Mouse (Mus musculus): ENCODE measurements around the gene Psat1.

Psat1 gene

DNA sequence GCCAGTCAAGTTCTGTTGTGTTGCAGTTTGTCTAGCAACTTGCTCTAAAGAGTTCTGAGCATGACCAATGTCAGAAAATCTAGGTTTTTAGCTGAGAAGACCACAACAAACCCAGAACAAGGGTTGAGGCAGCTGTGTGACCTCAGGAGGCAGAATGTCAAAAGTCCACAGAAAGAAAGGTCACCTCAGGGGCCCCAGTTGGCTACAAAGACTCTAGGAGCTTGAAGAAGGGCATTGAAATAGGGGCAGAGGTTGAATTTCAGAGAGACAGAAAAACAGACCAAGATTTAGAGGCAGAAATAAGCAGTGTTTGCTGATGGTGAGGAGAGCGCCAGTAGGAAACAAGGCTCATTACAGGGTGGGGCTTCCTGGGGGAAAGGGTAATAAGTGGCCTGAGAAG, 81.0 kb downstream of the Psat1 start:
- peak; percentile 28 for DNase-seq (ENCODE audit: low read depth, low spot score)

DNA sequence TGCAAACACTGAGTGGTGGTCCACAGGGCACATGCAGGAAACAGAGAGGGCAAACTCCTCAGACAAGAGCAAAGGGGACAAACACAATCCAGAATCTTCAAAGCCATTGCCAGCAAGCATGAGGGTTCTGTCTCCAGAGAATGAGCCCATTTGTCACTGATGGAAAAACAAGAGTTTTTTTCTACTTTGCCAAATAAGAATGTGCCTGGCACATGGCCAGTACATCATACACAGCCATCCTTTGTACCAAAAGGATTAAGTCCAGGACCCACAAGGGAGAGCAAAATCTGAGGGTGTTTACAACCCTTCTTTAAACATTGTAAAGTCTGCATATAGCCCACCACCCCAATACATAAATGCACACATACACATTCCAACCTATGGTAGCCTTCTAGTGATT, 81.7 kb downstream of the Psat1 start:
- DNase-seq (ENCODE audit: low read depth, low spot score), result peak; percentile 29

DNA sequence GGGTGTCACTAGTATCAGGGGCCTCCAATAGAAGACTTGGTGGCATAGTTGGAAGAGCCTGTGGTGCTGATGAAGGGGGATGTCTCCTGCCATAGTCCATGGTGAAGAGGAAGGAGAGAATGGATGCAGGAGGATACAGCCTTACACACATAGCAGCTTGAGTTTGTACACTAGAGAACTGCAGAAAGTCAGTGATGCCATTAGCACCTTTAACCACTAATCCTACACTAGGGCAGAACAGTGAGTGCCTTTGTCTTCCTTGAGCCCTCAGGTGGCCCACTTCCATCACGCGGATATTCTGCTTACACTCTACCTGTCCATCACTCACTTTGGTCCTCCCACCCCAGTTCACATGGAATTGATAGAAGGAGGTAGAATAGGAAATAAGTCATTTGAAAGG, 83.0 kb downstream of the Psat1 start:
- no peak for DNase-seq (ENCODE audit: low read depth, low spot score)

DNA sequence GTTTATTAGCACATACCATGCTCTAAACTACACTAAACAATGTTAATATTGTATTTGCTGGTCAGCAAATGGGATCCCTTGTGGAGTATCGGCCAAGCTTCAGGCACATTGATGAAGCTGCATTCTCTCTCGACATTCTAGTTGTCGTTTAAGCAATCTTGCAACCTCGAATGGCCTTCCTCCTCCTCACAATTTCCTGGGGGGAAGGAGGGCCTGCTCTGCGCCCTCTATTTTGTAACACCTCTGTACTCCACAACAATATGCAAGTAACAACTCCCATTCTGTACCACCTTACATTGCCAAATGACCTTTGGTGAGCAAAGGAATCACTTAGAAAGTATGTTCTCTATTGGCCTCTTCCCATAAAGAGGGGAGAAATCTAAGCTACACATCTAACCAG, 91.8 kb downstream of the Psat1 start:
- no peak for DNase-seq (ENCODE audit: low read depth, low spot score)
